Mouse (Mus musculus) kidney, postnatal 0 days (tissue): ENCODE results near the gene Itch. TPM values are rescaled to one million over a fixed set of nuclear protein-coding genes. Genes with fewer than 3 reads are reported as not detected.

Source experiments
- ATAC-seq: fragments of 200-750 bp; cut with Nextera tagmentation; replicated peaks from 2 replicates; pipeline ENCODE4 v1.8.0; 2017; ENCODE audit warnings: low read depth, moderate number of reproducible peaks, moderate TSS enrichment, moderate library complexity; ENCODE audit not compliant: low FRiP score
- DNase-seq: peaks from one replicate; pipeline ENCODE4 v3.0.0-alpha.2; 2016; ENCODE audit warnings: low spot score
- H3K27ac ChIP-seq: fragments of 300-500 bp; sonication (generic); 2 replicates; pipeline ENCODE4 v1.5.1; 2014; ENCODE audit warnings: mild to moderate bottlenecking
- H3K27me3 ChIP-seq: fragments of 300-500 bp; sonication (generic); 2 replicates; pipeline ENCODE4 v1.6.1; 2014; ENCODE audit warnings: low read length, mixed read lengths; ENCODE audit not compliant: insufficient read depth
- H3K36me3 ChIP-seq: fragments of 300-500 bp; sonication (generic); 2 replicates; pipeline ENCODE4 v1.6.1; 2014; ENCODE audit warnings: low read length, mixed read lengths; ENCODE audit not compliant: insufficient read depth
- H3K4me1 ChIP-seq: fragments of 300-500 bp; sonication (generic); replicated peaks from 2 replicates; pipeline ENCODE4 v1.6.1; 2014; ENCODE audit warnings: antibody characterized with exemption, low read length, mixed read lengths; ENCODE audit not compliant: insufficient read depth
- H3K4me2 ChIP-seq: fragments of 300-500 bp; sonication (generic); 2 replicates; pipeline ENCODE4 v1.6.1; 2014; ENCODE audit warnings: mild to moderate bottlenecking, low read length, moderate library complexity, mixed read lengths
- H3K4me3 ChIP-seq: fragments of 300-500 bp; sonication (generic); replicated peaks from 2 replicates; pipeline ENCODE4 v1.5.1; 2014; ENCODE audit warnings: low read depth, low read length
- H3K9ac ChIP-seq: fragments of 300-500 bp; sonication (generic); 2 replicates; pipeline ENCODE4 v1.6.1; 2014; ENCODE audit warnings: low read depth, low read length
- H3K9me3 ChIP-seq: fragments of 300-500 bp; sonication (generic); replicated peaks from 2 replicates; pipeline ENCODE4 v1.6.1; 2016; ENCODE audit warnings: low read length, inconsistent platforms, mixed read lengths
- CTCF ChIP-seq: IDR thresholded peaks from 2 replicates; pipeline ENCODE4 v1.5.1; 2016; ENCODE audit warnings: antibody characterized with exemption, low read depth, mild to moderate bottlenecking, moderate library complexity
- WGBS: fragments of 180-500 bp; shearing (Covaris S2); extraction: QIAGEN DNeasy Blood & Tissue Kit; methylation state at CpG from one replicate; pipeline ENCODE4 v1.1.7; 2014; 5-methylcytosine and 5-hydroxymethylcytosine counted together
- polyA plus RNA-seq: library from polyadenylated mRNA; unstranded; fragments of >200 nt; fragmentation: Nextera tagmentation; extraction: Ambion mirVana; gene quantifications from 2 replicates; pipeline ENCODE4 v1.2.1, GENCODE M21; 2015

Gene Itch
- polyA plus RNA-seq, 1 experiment from 2014 or later = 28.6 TPM

DNA sequence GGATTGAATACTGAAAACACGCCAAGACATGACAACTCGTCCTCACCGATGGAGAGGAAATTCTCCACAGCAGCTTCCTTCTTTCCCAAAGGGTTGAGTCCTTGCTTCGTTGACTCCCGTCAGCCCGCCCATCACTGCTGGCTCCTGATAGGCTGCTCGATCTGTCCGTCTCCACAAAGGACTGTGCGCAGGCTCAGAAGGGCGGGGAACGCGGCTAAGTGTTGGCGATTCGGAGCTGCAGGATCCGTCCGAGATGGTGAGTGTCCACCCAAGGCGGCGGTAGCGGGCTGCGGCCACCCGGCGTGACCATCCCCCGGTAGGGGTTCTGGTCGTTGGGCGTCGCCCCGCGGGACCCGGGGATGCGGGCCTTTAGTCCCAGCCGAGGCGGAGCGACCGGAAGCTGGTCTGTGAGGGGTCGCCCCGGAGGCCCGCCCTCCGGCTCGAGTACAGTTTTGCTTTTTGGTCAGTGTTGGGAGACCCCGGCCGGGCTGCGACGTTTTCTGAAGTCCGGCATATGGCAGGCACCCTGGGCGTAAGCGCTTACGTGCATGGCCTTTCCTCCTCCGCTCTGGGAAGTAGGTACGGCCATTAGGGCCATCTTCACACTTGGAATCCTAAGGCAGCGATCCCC, 103.2 kb downstream of the Itch start, which contains the start of gene Dynlrb1:
TSS of gene Dynlrb1 (plus strand) at position 172 of the 631 bp plus-strand sequence.
- peak; percentile 98 for ATAC-seq
- peaks cover 11% of the 10 kb centered on the region for H3K4me1 ChIP-seq
- peak; percentile 97 for DNase-seq
- H3K9ac ChIP-seq = peak within 1 kb of the TSS; percentile 73
- peak within 1 kb of the TSS; percentile 91 for H3K27ac ChIP-seq
- under 1% methylated on average over 50 of the region's 50 CpGs for WGBS
- TF ChIP-seq CTCF = peak; percentile 35; the same call in 1 of the 2 replicates
- H3K9me3 ChIP-seq = no peaks in the 10 kb centered on the region
- H3K36me3 ChIP-seq = no peaks in the 10 kb centered on the region
- H3K4me3 ChIP-seq = peak within 1 kb of the TSS; percentile 85
- no peaks in the 10 kb centered on the region for H3K27me3 ChIP-seq
- H3K4me2 ChIP-seq = peak within 1 kb of the TSS; percentile 77

DNA sequence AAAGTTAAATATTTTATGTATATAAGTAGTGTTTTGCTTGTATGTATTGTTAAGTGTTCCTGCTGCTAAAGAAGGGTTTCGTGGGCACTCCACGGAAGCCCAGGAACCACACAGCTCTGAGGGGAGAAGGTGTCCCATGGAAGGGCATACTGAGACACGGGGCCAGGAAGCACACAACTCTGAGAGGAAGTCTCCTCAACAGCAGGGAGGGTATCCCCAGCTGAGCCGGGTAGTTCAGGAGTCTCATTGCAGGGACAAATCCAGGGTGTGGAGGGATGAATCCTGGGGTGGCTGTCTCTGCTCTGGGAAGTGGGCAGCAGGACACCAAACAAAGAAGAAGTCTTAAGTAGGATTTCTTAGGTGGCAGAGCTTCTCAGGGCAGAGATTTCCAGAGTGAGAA, 104.0 kb downstream of the Itch start:
- H3K4me3 ChIP-seq = peak overlapping the region; percentile 85
- peaks cover 11% of the 10 kb centered on the region for H3K4me1 ChIP-seq
- no peaks in the 10 kb centered on the region for H3K9me3 ChIP-seq
- TF ChIP-seq CTCF = no peak
- H3K9ac ChIP-seq = peak overlapping the region; percentile 73
- DNase-seq (no peak), ATAC-seq (no peak)
- no peaks in the 10 kb centered on the region for H3K27me3 ChIP-seq
- H3K27ac ChIP-seq = peak overlapping the region; percentile 91
- peak overlapping the region; percentile 77 for H3K4me2 ChIP-seq
- 9% methylated on average over 4 of the region's 4 CpGs for WGBS
- no peaks in the 10 kb centered on the region for H3K36me3 ChIP-seq

DNA sequence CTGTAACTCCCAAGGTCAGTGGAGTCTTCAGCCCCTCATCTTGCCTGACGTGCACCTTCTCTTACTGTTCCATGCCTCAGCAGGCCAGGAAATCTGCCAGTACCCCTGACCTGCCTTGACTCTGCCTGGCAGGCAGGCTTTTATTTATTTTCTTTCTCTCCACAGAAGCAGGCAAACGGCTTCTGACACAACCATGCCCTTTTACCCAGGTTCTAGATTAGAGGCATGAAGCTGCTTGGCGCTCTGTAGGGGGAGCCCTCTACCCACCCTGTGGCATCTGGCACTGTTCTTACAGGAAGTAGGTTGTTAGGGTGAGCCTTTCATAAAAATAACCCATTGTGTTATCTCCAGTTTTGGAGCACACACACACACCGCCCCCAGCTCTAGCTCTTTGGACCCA, 107.6 kb downstream of the Itch start:
- H3K4me1 ChIP-seq = peaks cover 11% of the 10 kb centered on the region
- H3K9me3 ChIP-seq = no peaks in the 10 kb centered on the region
- TF ChIP-seq CTCF = peak; percentile 53; the same call in 1 of the 2 replicates
- H3K4me3 ChIP-seq = no peak overlapping the region
- 73% methylated on average over 4 of the region's 4 CpGs for WGBS
- no peak overlapping the region for H3K9ac ChIP-seq
- H3K27me3 ChIP-seq = no peaks in the 10 kb centered on the region
- H3K36me3 ChIP-seq = peaks cover 14% of the 10 kb centered on the region
- ATAC-seq = no peak
- DNase-seq = no peak
- H3K4me2 ChIP-seq = no peak overlapping the region
- no peak overlapping the region for H3K27ac ChIP-seq

DNA sequence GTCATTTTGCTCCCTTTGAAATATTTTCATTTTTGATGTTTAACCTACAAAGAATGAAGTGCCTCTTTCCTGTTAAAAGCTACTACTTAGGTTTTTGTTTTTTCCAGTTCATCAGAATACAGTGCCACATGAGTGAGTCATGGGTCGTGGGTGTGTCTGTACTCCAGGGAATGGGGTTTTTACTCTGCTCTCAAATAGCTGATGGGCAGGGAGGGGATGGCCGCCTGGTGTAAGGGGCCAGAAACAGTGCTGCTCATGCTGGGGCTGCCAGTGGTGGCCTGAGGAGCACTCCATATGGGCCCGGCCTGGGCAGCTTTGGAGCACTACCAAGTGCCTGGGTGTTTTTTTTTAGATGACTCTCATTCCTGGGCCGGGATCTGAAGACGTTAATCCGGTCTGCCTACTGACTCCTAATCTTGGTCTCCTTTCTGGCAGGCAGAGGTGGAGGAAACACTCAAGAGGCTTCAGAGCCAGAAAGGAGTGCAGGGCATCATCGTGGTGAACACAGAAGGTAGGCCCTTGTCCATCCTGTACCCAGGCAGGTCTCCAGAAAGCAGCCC, 109.1 kb downstream of the Itch start:
- ATAC-seq = no peak
- Histone ChIP-seq H3K9me3 (no peaks in the 10 kb centered on the region), H3K27me3 (no peaks in the 10 kb centered on the region), H3K36me3 (peaks cover 22% of the 10 kb centered on the region), H3K4me1 (peaks cover 8% of the 10 kb centered on the region), H3K4me3 (no peak overlapping the region), H3K27ac (no peak overlapping the region), H3K9ac (no peak overlapping the region), H3K4me2 (no peak overlapping the region)
- no peak for TF ChIP-seq CTCF
- WGBS = 88% methylated on average over 7 of the region's 7 CpGs
- no peak for DNase-seq

DNA sequence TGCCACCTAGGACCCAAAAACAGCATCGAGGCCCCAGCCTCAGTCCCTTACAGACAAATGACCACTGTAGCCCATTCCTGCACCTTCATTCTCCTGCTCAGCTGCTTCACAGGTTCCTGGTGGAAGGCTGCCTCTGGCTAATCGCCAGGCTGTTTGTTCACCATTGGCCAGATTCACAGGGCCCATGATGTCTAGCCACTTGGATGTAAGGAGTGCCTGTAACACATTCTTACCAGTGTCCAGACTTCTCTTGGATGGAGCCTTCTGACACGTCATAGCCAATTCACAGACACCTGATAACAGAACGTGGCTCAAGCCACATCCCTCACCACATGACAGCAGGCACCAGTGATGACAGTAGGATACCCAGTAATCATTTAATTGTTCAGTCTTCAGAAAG, 112.9 kb downstream of the Itch start:
- no peak overlapping the region for H3K4me2 ChIP-seq

DNA sequence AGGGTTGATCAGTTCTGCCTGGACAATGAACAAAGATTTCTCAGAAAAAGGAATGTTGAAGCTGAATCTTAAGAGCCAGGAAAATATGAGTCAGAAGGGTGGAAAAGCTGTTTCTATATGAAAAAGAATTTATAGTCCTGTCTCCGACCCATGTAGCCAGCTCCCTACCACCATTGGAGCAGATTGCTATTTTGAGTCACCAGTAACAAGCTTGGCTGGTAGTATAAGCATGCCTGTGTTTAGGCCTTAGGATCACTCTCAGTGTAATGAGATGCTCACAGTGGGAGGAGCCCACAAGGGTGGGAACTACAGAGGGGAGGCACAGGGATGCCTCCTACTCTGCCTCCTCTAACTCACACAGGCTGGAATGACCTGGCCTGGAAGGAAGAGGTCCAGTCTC, 114.9 kb downstream of the Itch start:
- Histone ChIP-seq H3K4me1 (no peaks in the 10 kb centered on the region), H3K9ac (no peak overlapping the region), H3K9me3 (no peaks in the 10 kb centered on the region), H3K27ac (no peak overlapping the region), H3K4me3 (no peak overlapping the region), H3K27me3 (no peaks in the 10 kb centered on the region), H3K36me3 (peaks cover 50% of the 10 kb centered on the region), H3K4me2 (no peak overlapping the region)
- DNase-seq (no peak), ATAC-seq (no peak; the same call in 1 of the 2 replicates)
- 95% methylated on average over 1 of the region's 1 CpGs for WGBS
- no peak for TF ChIP-seq CTCF

More for the DNA sequence above, 112.9 kb downstream of the Itch start:
- H3K36me3 ChIP-seq = peaks cover 50% of the 10 kb centered on the region
- no peak for TF ChIP-seq CTCF
- no peak for DNase-seq
- no peak overlapping the region for H3K9ac ChIP-seq
- H3K9me3 ChIP-seq = no peaks in the 10 kb centered on the region
- no peaks in the 10 kb centered on the region for H3K27me3 ChIP-seq
- H3K4me3 ChIP-seq = no peak overlapping the region
- H3K27ac ChIP-seq = no peak overlapping the region
- no peak for ATAC-seq
- H3K4me1 ChIP-seq = no peaks in the 10 kb centered on the region
- 92% methylated on average over 4 of the region's 4 CpGs for WGBS

DNA sequence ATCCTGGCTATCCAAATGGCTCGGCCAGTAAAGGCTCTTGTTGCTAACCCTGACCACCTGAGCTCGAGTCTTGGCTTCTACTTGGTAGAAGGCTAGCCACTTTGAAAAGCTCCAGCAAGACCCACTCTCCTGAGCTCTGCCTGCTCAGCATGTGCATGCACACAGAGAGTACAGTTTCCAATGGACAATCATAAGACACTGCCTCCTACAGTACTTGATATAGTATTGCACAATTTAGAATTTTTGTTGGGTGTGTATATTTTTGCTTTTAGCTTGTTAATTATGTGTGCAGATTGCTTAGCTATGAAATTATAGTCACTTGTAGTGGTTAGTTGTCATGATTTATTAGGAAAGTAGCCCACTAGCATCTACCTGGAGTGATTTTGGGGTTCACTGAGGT, 115.4 kb downstream of the Itch start:
- 65% methylated on average over 2 of the region's 2 CpGs for WGBS
- H3K9ac ChIP-seq = no peak overlapping the region
- peak; percentile 23; the same call in 1 of the 2 replicates for TF ChIP-seq CTCF

More for the DNA sequence above, 115.4 kb downstream of the Itch start:
- H3K4me1 ChIP-seq = no peaks in the 10 kb centered on the region
- H3K27me3 ChIP-seq = no peaks in the 10 kb centered on the region
- H3K36me3 ChIP-seq = peaks cover 50% of the 10 kb centered on the region
- H3K4me2 ChIP-seq = no peak overlapping the region
- no peak overlapping the region for H3K27ac ChIP-seq
- no peak for DNase-seq
- no peaks in the 10 kb centered on the region for H3K9me3 ChIP-seq
- ATAC-seq = no peak
- H3K4me3 ChIP-seq = no peak overlapping the region
